Mouse (Mus musculus): Measurements from ENCODE around the gene Gm45711.
"Not testable (repeated sequence)": the region's sequence is repeated elsewhere in the genome, so short reads cannot be mapped to it uniquely, and the experiment has no call there.

Gm45711 gene

GRCm38 (mm10) chr8:104313311-104313710 is 3.4 kb upstream of the Gm45711 start:
- no peak for DNase-seq

DNA sequence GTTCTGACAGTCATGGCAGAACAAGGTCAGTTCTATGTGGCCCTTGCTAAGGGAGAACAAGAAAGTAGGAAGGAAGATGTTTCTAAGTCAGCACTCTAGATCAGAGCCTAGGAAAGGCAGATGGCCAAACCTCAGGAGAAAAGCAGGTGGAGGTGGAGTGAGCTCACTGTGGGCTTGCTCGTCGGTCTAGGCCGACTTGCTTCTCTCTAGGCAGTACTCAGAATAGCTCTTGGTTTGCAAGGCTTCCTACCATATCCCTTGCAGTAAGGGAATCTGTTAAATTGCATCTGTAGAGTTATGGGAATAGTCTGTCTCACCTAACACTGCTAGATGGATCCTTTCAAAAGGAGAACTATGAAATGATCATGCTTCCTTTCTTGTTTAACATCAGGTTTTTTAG is 2.1 kb upstream of the Gm45711 start:
- not testable (repeated sequence) for DNase-seq

GRCm38 (mm10) chr8:104308341-104308740 is 1.5 kb downstream of the Gm45711 start:
- DNase-seq: not testable (repeated sequence)

- DNase-seq: no peak
Observed at GRCm38 (mm10) chr8:104304962-104305361, 4.9 kb downstream of the Gm45711 start.

DNA sequence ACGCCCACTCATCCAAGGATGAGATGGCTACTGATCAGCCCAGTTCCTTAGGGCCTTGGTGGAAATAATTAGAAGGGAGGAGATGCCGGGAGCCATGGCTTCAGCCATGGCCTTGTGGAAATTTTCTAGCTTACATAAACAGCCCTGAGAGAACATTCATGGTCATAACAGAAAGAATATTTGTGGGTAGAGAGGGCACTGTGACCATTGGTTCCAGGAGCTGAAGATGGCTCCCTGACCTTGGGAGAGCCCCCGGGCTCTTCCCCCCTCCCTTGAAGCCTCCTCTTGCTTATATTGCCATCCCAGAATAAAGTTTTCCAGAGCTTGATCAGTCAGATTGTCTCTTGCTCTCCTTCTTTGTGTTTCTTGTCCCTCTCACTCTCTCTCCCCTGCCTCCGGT is 7.3 kb downstream of the Gm45711 start:
- not testable (repeated sequence) for DNase-seq

DNA sequence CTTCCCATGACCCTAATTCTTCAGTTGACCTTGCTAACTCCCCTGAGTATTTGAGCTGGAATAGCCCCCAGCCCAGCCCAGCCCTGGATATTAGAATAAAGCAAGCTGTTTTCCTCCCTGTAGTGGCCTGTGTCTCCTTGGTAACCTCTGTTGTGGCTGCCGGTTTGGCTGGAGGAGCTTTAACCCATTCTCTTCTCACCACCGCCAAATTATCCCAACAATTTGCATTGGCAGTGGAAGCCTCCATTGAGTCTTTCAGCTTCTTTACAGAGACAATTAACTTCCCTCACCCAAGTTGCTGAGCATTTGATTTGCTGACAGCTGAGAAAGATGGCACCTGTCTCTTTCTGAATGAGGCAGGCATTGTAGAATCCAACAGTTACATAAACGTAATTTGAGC is 8.3 kb downstream of the Gm45711 start:
- peak; percentile 54 for DNase-seq

- DNase-seq: no peak
Observed at GRCm38 (mm10) chr8:104294396-104294795, 15.5 kb downstream of the Gm45711 start.

DNA sequence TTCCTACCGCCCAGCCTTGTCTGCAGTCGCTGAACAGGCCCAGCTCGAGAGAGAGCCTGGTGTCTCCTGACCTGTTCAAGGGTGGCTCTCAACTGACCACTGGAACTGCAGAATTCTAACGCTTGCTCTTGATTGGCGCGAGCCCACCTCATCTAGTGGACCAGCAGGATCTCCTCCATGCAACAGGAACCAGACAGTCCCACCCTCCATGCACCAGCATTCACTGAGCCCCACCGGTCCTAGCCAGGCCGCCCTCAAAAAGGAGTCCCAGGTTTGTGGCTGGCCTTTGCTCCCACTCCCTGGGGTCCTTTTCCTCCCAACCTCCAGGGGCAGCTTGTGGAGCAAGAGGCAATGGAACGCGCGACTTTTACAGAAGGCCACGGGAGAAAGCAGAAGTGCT is 16.8 kb downstream of the Gm45711 start, which contains the start of gene Cmtm2a:
TSS of gene Cmtm2a (minus strand) at position 101 of the 400 bp plus-strand sequence.
- not testable (repeated sequence) for DNase-seq

DNA sequence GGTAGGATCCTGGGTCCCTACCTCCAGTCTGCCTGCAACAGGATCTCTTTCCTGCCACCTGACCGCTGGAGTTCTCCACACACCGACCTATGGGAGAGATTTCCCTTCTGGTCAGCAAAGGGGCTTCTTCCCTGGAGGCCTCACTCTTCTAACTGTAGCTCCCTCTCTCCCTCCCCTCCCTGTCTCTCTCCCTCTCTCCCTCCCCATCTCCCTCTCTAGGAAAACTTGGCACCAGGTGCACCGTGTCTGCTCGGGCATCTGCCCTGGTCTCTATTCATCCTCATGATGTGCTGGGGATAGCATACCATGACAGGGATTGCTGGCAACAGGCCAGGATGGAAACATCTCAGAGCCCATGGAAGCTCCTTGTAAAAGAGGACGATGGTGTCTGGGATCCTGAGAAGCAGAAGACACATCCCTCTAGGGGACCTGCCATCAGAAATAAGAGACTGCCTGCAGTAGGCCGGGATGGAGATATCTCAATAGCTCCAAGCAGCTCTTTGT is 40.9 kb downstream of the Gm45711 start:
- DNase-seq: no peak

DNA sequence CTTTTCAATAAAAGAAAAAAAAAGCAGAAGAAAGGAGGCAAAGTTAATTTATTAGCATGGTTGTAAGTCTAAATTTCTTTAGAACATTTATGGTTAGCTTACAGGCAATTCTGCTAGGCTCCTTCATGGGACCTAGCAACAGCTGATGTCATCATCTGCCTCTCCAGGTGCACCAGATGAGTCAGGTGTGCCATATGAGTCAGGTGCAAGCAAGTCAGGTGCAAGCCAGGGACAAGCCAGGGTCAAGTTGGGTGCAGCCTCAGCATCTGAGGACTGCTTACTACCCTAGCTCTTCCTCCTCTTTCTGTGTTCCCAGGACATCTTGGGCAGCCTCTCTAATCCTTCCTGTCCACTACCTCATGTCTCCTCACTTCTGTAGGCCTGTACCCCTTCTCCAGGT is 41.5 kb downstream of the Gm45711 start:
- DNase-seq: no peak

- DNase-seq: not testable (repeated sequence)
Observed at GRCm38 (mm10) chr8:104264271-104264935, 45.5 kb downstream of the Gm45711 start.

DNA sequence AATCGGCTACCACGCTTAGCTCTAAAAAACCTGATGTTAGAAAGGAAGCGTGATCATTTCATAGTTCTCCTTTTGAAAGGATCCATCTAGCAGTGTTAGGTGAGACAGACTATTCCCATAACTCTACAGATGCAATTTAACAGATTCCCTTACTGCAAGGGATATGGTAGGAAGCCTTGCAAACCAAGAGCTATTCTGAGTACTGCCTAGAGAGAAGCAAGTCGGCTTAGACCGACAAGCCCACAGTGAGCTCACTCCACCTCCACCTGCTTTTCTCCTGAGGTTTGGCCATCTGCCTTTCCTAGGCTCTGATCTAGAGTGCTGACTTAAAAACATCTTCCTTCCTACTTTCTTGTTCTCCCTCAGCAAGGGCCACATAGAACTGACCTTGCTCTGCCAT is 48.1 kb downstream of the Gm45711 start:
- DNase-seq: not testable (repeated sequence)

DNA sequence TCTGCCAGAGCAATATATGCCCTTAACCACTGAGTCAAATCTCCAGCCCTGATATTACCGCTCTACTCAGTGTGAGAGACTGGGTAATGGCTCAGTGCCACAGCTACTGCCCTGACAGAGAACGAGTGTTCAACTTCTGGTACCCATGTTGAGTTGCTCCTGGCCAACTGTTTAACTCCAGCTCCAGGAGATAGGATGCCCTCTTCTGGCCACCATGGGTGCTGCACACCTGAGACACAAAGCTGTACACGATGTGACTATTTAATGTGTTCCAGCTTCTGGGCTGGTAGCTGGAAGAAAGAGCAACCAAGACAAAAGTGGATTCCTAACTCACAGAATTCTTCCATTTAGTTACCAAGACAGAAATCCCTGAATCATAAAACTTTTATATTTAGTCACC is 56.9 kb downstream of the Gm45711 start:
- peak; percentile 6 for DNase-seq

DNA sequence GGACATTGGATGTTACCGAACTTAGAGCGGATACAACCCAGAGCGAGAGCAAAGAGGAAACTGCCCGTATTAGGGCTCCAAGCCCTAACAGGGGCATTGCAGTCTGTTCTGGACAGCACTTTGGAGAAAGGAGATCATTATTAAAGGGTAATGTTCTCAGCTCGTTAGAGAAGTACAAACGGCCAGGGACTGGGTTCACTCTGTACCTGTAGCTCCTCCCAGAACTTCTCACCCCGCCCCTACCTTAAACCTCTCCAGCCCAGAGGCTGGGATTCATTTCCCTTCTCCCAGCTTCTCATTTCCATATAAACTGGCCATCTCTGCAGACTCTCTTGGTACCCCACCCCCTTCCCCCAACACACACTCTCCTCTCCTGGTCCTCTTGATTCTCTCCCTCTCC is 58.4 kb downstream of the Gm45711 start:
- DNase-seq: peak; percentile 39

DNA sequence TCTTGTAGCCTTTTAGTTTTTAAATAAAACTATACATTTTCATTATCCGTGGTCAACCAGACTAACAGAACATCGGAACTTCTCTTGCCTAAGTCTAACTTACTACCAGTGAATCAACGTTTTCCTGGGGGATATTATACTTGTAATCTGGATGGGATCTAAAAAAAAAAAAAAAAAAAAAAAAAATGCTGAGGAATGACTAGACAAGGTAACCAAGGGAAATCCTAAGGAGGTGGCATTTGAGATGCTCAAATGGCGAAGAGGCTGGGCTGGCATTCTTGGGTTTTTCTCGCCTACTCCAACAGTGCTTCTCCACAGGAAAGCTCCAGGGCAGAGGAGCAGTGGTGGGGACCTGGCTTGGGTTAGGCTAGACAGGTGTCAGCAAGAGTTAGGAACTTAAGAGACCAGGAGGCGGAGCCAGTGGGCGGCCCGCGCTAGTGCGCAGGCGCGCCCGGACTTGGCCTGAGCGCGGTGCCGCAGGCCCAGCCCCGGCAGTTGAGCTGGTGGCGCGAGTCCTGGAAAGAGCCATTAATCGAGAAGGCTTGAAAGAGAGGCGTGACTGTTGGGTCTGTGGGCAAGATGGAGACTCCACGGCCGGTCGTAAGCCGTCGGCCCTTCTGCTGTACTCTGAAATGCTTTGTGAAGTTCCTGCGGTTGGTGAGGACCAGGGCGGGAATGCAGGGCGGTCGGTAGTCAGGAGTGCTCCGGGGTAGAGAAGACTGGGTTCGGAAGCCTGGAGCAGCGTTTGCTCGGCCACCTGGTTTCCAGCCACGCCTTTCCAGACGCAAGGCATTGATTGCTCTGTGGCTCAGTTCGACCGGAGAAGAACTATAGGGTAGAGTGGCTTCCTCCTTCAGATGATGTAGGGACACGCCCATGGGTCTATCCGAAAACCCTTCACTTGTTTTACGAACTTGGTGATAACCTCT is 59.2 kb downstream of the Gm45711 start, which contains the start of gene Cklf:
TSS of gene Cklf (plus strand) at position 423 of the 929 bp plus-strand sequence.
- DNase-seq: peak; percentile 95

DNA sequence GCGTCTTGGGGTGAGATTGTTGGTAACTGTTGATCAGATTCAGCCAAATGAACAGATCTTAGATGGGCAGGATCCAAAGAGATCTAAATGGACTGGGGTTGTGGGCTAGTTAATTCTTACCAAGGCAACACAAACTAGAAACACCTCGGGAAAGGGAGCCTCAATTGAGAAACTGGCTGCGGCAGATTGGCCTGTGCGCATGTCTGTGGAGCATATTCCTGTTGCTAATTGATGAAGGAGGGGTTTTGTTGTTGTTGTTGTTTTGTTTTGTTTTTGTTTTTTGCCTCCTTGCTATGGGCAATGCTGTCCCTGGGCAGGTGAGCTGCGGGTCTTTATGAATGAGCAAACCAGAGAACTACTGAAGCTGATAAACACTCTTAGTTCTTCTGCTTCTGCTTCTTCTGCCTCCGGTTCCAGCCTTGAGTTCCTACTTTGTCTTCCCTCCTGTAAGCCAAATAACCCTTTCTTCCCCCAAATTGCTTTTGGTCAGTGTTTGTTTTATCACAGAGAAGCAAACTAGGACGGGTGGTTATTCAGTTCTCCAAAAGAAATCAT is 60.4 kb downstream of the Gm45711 start:
- no peak for DNase-seq

DNA sequence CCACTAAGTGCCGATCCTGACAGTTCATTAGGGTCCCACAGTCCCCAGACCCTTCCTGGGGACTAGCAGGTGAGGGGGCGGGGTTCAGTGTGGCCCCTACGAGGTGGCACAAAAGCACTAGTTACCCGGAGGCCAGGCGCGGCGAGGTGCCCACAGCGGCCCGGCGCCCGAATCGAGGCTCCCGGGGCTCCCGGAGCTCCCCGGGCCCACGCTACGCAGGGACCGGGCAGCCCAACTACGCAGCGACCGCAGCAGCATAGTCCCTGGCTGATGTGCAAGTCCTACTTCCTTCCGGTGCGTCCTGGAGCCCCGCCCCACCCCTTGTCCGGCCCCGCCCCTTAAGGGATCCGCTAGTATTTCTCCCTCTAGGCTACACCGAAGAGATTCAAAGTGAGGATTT is 61.6 kb downstream of the Gm45711 start, which contains the start of gene Tk2:
TSS of gene Tk2 (minus strand) at position 283 of the 400 bp plus-strand sequence.
- peak; percentile 90 for DNase-seq

GRCm38 (mm10) chr8:104247908-104248275 is 62.0 kb downstream of the Gm45711 start:
- DNase-seq: no peak

- no peak for DNase-seq
Observed at GRCm38 (mm10) chr8:104247054-104247907, 62.6 kb downstream of the Gm45711 start.

DNA sequence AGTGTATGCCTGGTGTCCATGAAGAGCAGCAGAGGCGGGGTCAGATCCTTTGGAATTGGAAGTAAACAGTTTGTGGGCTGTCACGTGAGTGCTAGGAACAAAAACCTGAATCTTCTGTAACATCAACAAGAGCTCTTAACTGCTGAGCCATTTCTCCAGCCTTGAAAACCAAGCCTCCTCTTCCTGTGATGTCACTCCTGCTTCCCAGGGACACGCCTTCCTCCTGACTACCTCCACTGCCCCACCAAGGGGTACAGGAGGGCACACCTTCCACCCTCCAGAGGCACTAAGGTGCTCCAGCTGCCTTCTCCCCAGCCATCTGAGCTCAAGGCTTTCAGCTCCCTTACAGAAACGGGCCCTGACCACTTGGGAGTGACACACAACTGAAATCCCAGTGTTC is 63.3 kb downstream of the Gm45711 start:
- DNase-seq: no peak

DNA sequence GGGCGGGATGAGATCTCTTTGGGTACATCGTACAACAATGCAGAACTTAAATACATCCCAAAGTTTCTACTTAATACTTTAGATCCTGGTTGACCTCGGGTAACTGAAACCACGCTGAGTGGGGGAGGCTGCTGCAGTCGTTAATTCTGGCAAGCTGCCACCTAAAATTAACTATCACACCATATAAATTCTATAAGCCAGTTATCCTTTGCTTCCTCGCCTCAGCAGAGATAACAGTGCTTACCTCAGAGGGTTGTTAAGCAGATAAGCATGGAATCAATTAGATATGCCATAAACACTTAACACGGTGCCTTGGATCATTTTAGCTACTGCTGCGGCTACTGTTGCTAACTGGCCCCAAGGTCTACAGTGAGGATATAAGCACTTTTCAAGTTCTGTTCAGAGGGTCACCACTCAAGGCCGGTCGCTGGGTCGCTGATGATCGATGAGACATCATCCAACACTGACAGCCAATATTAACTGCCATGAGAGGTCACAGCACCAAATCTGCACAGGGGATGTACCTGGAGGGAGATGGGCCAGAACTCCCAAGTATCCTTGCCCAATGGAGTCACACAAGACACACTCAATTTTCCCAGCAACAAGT is 67.7 kb downstream of the Gm45711 start:
- DNase-seq: no peak

GRCm38 (mm10) chr8:104239418-104239861 is 70.4 kb downstream of the Gm45711 start:
- no peak for DNase-seq

All from embryo, embryonic 11 days (tissue).